Mouse (Mus musculus): ENCODE measurements around the gene Rac1. TPM values are rescaled to one million over a fixed set of nuclear protein-coding genes. Genes with fewer than 3 reads are reported as not detected.

The Rac1 gene
- polyA plus RNA-seq, 1 experiment from 2014 or later, result 256 TPM

DNA sequence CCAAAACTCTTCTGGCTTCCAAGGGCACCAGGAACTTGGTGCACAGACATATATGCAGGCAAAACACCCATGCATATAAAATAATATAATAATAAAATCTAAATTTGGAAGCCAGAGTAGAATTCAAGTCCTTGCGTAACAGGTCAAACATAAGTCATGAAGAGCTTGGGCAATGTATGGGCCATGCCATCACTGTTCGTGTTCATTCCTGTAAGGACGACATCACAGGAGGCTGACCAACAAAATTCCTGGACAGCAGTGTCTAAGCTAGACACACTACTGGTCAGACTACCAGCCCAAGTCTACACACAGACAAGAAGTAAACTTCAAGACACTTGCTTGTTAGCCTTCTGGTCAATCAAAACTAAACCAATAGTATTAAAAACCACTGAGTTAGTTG lies 5.0 kb downstream of the Rac1 start:
- H3K9me3 ChIP-seq (replicated peaks), result no peaks in the 10 kb centered on the region
- H3K4me3 ChIP-seq, result no peak overlapping the region
- H3K27me3 ChIP-seq (replicated peaks), result no peaks in the 10 kb centered on the region
- H3K9ac ChIP-seq, result 0 out of 2 replicates have a peak overlapping the region, but pooled peaks have one; percentile 6
- 82% methylated on average over 3 of the region's 3 CpGs for WGBS (ENCODE audit: insufficient replicate concordance)
- no peak for ATAC-seq
- H3K4me1 ChIP-seq, result peaks cover 87% of the 10 kb centered on the region
- peaks cover 43% of the 10 kb centered on the region for H3K36me3 ChIP-seq
- peak overlapping the region; percentile 15 for H3K4me2 ChIP-seq
- peak overlapping the region; percentile 54; the same call in 1 of the 2 replicates for H3K27ac ChIP-seq

GRCm38 (mm10) chr5:143520415-143520814 lies 7.4 kb downstream of the Rac1 start:
- Histone ChIP-seq H3K4me1 (peaks cover 83% of the 10 kb centered on the region), H3K36me3 (peaks cover 65% of the 10 kb centered on the region), H3K27me3 (replicated peaks) (no peaks in the 10 kb centered on the region), H3K9ac (peak overlapping the region; percentile 23; the same call in 1 of the 2 replicates), H3K27ac (peak overlapping the region; percentile 36), H3K4me2 (peak overlapping the region; percentile 36), H3K4me3 (no peak overlapping the region), H3K9me3 (replicated peaks) (no peaks in the 10 kb centered on the region)
- no peak for ATAC-seq
- 35% methylated on average over 2 of the region's 2 CpGs for WGBS (ENCODE audit: insufficient replicate concordance)

GRCm38 (mm10) chr5:143518045-143518591 lies 9.7 kb downstream of the Rac1 start:
- WGBS (ENCODE audit: insufficient replicate concordance), result 51% methylated on average over 6 of the region's 6 CpGs

DNA sequence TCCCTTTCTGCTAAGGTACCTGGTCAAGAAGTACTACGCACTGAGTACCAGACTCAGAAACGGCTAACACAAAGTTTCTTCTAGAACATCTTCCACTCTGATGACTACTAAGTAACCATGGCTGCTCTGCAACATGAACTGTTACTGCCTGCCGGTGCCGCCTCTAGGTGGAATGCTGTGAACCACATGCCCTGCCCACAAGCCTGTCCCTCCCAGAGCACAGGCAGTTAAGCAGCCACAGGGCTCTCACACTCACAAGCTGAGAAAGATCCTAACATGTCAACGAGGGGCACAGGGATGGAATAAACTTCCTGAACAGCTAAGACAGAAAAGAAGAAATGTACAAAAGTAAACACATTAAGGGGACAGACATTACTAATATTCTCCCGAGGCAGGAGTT lies 10.4 kb downstream of the Rac1 start:
- WGBS (ENCODE audit: insufficient replicate concordance), result 67% methylated on average over 6 of the region's 6 CpGs
- Histone ChIP-seq H3K4me1 (peaks cover 81% of the 10 kb centered on the region), H3K4me2 (no peak overlapping the region), H3K27ac (0 out of 2 replicates have a peak overlapping the region, but pooled peaks have one; percentile 23), H3K9ac (no peak overlapping the region), H3K36me3 (peaks cover 77% of the 10 kb centered on the region), H3K4me3 (no peak overlapping the region), H3K27me3 (replicated peaks) (no peaks in the 10 kb centered on the region), H3K9me3 (replicated peaks) (no peaks in the 10 kb centered on the region)
- no peak for ATAC-seq

More at GRCm38 (mm10) chr5:143518045-143518591, 9.7 kb downstream of the Rac1 start:
- Histone ChIP-seq H3K4me1 (peaks cover 81% of the 10 kb centered on the region), H3K27ac (peak overlapping the region; percentile 42; the same call in 1 of the 2 replicates), H3K9ac (no peak overlapping the region), H3K27me3 (replicated peaks) (no peaks in the 10 kb centered on the region), H3K9me3 (replicated peaks) (no peaks in the 10 kb centered on the region), H3K36me3 (peaks cover 72% of the 10 kb centered on the region), H3K4me3 (no peak overlapping the region), H3K4me2 (peak overlapping the region; percentile 12; the same call in 1 of the 2 replicates)
- 0 out of 2 replicates have a peak, but pooled peaks have one; percentile 13 for ATAC-seq

GRCm38 (mm10) chr5:143517005-143517404 lies 10.8 kb downstream of the Rac1 start:
- no peak overlapping the region for H3K4me3 ChIP-seq
- no peaks in the 10 kb centered on the region for H3K9me3 ChIP-seq (replicated peaks)
- WGBS (ENCODE audit: insufficient replicate concordance), result 82% methylated on average over 11 of the region's 11 CpGs
- no peak overlapping the region for H3K4me2 ChIP-seq
- no peak for ATAC-seq
- H3K4me1 ChIP-seq, result peaks cover 81% of the 10 kb centered on the region
- H3K9ac ChIP-seq, result no peak overlapping the region
- peaks cover 82% of the 10 kb centered on the region for H3K36me3 ChIP-seq
- no peak overlapping the region for H3K27ac ChIP-seq
- no peaks in the 10 kb centered on the region for H3K27me3 ChIP-seq (replicated peaks)

GRCm38 (mm10) chr5:143514878-143515277 lies 13.0 kb downstream of the Rac1 start:
- H3K9ac ChIP-seq, result no peak overlapping the region
- no peaks in the 10 kb centered on the region for H3K9me3 ChIP-seq (replicated peaks)
- 95% methylated on average over 5 of the region's 5 CpGs for WGBS (ENCODE audit: insufficient replicate concordance)
- H3K4me2 ChIP-seq, result no peak overlapping the region
- H3K4me3 ChIP-seq, result no peak overlapping the region
- peaks cover 90% of the 10 kb centered on the region for H3K36me3 ChIP-seq
- no peak for ATAC-seq
- H3K27me3 ChIP-seq (replicated peaks), result no peaks in the 10 kb centered on the region
- H3K4me1 ChIP-seq, result peaks cover 83% of the 10 kb centered on the region
- H3K27ac ChIP-seq, result no peak overlapping the region

- H3K9me3 ChIP-seq (replicated peaks), result no peaks in the 10 kb centered on the region
- peak overlapping the region; percentile 35 for H3K4me2 ChIP-seq
- H3K4me3 ChIP-seq, result no peak overlapping the region
- peak; percentile 68 for ATAC-seq
- peak overlapping the region; percentile 14; the same call in 1 of the 2 replicates for H3K9ac ChIP-seq
- H3K4me1 ChIP-seq, result peaks cover 83% of the 10 kb centered on the region
- peak overlapping the region; percentile 64 for H3K27ac ChIP-seq
- H3K27me3 ChIP-seq (replicated peaks), result no peaks in the 10 kb centered on the region
- 39% methylated on average over 4 of the region's 4 CpGs for WGBS (ENCODE audit: insufficient replicate concordance)
- peaks cover 96% of the 10 kb centered on the region for H3K36me3 ChIP-seq
Measured at GRCm38 (mm10) chr5:143512305-143512704, 15.5 kb downstream of the Rac1 start.

- Histone ChIP-seq H3K9ac (peak overlapping the region; percentile 31; the same call in 1 of the 2 replicates), H3K27ac (peak overlapping the region; percentile 64), H3K9me3 (replicated peaks) (no peaks in the 10 kb centered on the region), H3K4me3 (no peak overlapping the region), H3K4me2 (no peak overlapping the region), H3K27me3 (replicated peaks) (no peaks in the 10 kb centered on the region), H3K4me1 (peaks cover 79% of the 10 kb centered on the region), H3K36me3 (peaks cover 95% of the 10 kb centered on the region)
- WGBS (ENCODE audit: insufficient replicate concordance), result 63% methylated on average over 4 of the region's 4 CpGs
- no peak for ATAC-seq
Measured at GRCm38 (mm10) chr5:143511577-143511976, 16.3 kb downstream of the Rac1 start.

- no peaks in the 10 kb centered on the region for H3K27me3 ChIP-seq (replicated peaks)
- H3K9ac ChIP-seq, result peak overlapping the region; percentile 51
- 13% methylated on average over 11 of the region's 11 CpGs for WGBS (ENCODE audit: insufficient replicate concordance)
- peaks cover 74% of the 10 kb centered on the region for H3K4me1 ChIP-seq
- H3K4me3 ChIP-seq, result peak overlapping the region; percentile 39
- no peaks in the 10 kb centered on the region for H3K9me3 ChIP-seq (replicated peaks)
- ATAC-seq, result peak; percentile 81
- peaks cover 95% of the 10 kb centered on the region for H3K36me3 ChIP-seq
- peak overlapping the region; percentile 73 for H3K4me2 ChIP-seq
- H3K27ac ChIP-seq, result peak overlapping the region; percentile 79
Measured at GRCm38 (mm10) chr5:143509737-143510136, 18.1 kb downstream of the Rac1 start.

DNA sequence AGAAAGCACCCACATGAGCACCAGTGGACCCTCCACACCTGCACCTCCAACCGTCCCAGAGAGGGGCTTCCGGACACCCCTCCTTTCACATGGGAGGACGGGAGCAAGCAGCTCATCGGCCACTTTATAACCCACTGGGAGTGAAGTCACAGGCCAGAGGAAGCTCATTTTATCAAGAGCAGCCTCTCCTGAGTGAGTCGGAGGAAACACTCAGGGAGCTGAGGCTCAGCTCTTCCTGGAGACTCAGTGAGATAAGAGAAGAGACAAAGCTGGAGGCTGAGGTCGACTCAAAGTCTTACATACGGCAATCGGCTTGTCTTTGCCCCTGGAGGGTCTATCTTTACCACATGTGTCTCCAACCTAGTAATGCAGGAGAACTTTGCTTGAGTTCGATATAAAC lies 18.5 kb downstream of the Rac1 start:
- H3K27me3 ChIP-seq (replicated peaks), result no peaks in the 10 kb centered on the region
- peaks cover 70% of the 10 kb centered on the region for H3K4me1 ChIP-seq
- H3K9ac ChIP-seq, result peak overlapping the region; percentile 51
- no peaks in the 10 kb centered on the region for H3K9me3 ChIP-seq (replicated peaks)
- peak overlapping the region; percentile 39 for H3K4me3 ChIP-seq
- H3K36me3 ChIP-seq, result peaks cover 95% of the 10 kb centered on the region
- H3K4me2 ChIP-seq, result peak overlapping the region; percentile 73
- 17% methylated on average over 9 of the region's 9 CpGs for WGBS (ENCODE audit: insufficient replicate concordance)
- peak; percentile 68 for ATAC-seq
- H3K27ac ChIP-seq, result peak overlapping the region; percentile 79

- no peaks in the 10 kb centered on the region for H3K9me3 ChIP-seq (replicated peaks)
- ATAC-seq, result no peak
- peaks cover 95% of the 10 kb centered on the region for H3K36me3 ChIP-seq
- no peak overlapping the region for H3K4me3 ChIP-seq
- peaks cover 32% of the 10 kb centered on the region for H3K4me1 ChIP-seq
- H3K27ac ChIP-seq, result no peak overlapping the region
- H3K27me3 ChIP-seq (replicated peaks), result no peaks in the 10 kb centered on the region
- 69% methylated on average over 7 of the region's 7 CpGs for WGBS (ENCODE audit: insufficient replicate concordance)
- H3K9ac ChIP-seq, result no peak overlapping the region
- H3K4me2 ChIP-seq, result no peak overlapping the region
Measured at GRCm38 (mm10) chr5:143505545-143505944, 22.3 kb downstream of the Rac1 start.

DNA sequence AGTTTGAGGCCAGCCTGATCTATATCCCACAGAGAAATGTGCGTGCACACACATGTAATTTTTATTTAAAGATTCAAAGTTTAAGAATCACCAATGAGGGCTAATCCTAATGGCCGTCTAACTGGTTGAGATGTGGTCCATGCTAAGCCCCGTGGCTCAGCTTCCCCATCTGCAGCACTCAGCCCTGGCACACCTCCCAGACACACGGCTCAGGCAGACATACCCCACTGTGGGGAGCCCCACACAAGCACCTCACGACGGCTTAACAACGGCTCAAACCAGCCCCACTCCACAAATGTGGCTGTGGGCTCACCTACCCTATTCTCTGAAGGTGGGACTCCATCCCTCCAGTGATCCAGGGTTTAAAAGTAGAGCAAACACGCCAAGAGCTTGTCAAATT lies 22.8 kb downstream of the Rac1 start:
- no peak for ATAC-seq
- peaks cover 28% of the 10 kb centered on the region for H3K4me1 ChIP-seq
- H3K27ac ChIP-seq, result no peak overlapping the region
- H3K9me3 ChIP-seq (replicated peaks), result no peaks in the 10 kb centered on the region
- peaks cover 92% of the 10 kb centered on the region for H3K36me3 ChIP-seq
- WGBS (ENCODE audit: insufficient replicate concordance), result 86% methylated on average over 8 of the region's 8 CpGs
- no peak overlapping the region for H3K4me2 ChIP-seq
- H3K4me3 ChIP-seq, result no peak overlapping the region
- H3K27me3 ChIP-seq (replicated peaks), result no peaks in the 10 kb centered on the region
- H3K9ac ChIP-seq, result no peak overlapping the region

Data from liver, embryonic 12.5 days (tissue).